Mouse (Mus musculus) limb, embryonic 13.5 days (tissue): Measurements from ENCODE around the gene Trex1. TPM values are rescaled to one million over a fixed set of nuclear protein-coding genes. Genes with fewer than 3 reads are reported as not detected.

Source experiments
- ATAC-seq: fragments of 200-750 bp; cut with Nextera tagmentation; 2 replicates; pipeline ENCODE4 v1.8.0; 2017; ENCODE audit warnings: low read depth, moderate number of reproducible peaks, moderate TSS enrichment; ENCODE audit not compliant: low FRiP score
- H3K27ac ChIP-seq: fragments of 300-500 bp; sonication (generic); 2 replicates; pipeline ENCODE4 v1.5.1; 2015; ENCODE audit warnings: inconsistent platforms, mild to moderate bottlenecking, moderate library complexity
- H3K27me3 ChIP-seq: fragments of 300-500 bp; sonication (generic); 2 replicates; pipeline ENCODE4 v1.6.1; 2015; ENCODE audit warnings: mild to moderate bottlenecking, inconsistent platforms
- H3K36me3 ChIP-seq: fragments of 300-500 bp; sonication (generic); 2 replicates; pipeline ENCODE4 v1.6.1; 2015; ENCODE audit warnings: inconsistent platforms, mild to moderate bottlenecking, moderate library complexity
- H3K4me1 ChIP-seq: fragments of 300-500 bp; sonication (generic); 2 replicates; pipeline ENCODE4 v1.6.1; 2015; ENCODE audit warnings: inconsistent platforms
- H3K4me2 ChIP-seq: fragments of 300-500 bp; sonication (generic); replicated peaks from 2 replicates; pipeline ENCODE4 v1.6.1; 2015; ENCODE audit warnings: inconsistent platforms, mild to moderate bottlenecking, moderate library complexity
- H3K4me3 ChIP-seq: fragments of 300-500 bp; sonication (generic); 2 replicates; pipeline ENCODE4 v1.5.1; 2015; ENCODE audit warnings: moderate library complexity, mild to moderate bottlenecking, inconsistent platforms
- H3K9ac ChIP-seq: fragments of 300-500 bp; sonication (generic); 2 replicates; pipeline ENCODE4 v1.6.1; 2015; ENCODE audit warnings: mild to moderate bottlenecking, inconsistent platforms
- H3K9me3 ChIP-seq: fragments of 300-500 bp; sonication (generic); 2 replicates; pipeline ENCODE4 v1.6.1; 2016; ENCODE audit warnings: inconsistent platforms
- WGBS: fragments of 180-500 bp; shearing (Covaris S2); methylation state at CpG from one replicate; pipeline ENCODE4 v1.1.7; 2015; 5-methylcytosine and 5-hydroxymethylcytosine counted together
- polyA plus RNA-seq: library from polyadenylated mRNA; unstranded; fragments of >200 nt; fragmentation: Nextera tagmentation; extraction: Ambion mirVana; gene quantifications from 2 replicates; pipeline ENCODE4 v1.2.1, GENCODE M21; 2015

Gene Trex1
- polyA plus RNA-seq, 1 experiment from 2014 or later, result 9.0 TPM

DNA sequence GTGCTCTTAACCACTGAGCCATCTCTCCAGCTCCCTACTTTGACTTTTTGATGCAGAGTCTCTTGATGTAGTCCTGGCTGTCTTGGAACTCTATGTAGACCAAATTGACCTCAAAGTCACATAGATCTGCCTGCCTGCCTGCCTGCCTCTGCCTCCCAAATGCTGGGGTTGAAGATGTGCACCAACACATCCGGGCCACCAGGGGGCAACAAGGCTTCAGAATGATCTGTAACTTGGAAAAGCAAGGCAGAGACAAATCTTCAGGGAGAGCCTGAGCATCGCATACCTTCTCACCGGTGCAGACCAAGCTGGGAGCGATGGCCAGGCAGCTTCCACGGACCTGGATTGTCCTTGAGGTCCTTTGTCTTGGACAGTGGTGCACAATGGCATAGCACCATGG, 13.2 kb downstream of the Trex1 start:
- Histone ChIP-seq H3K4me3 (no peak overlapping the region), H3K27me3 (no peaks in the 10 kb centered on the region), H3K4me1 (no peaks in the 10 kb centered on the region), H3K4me2 (no peak overlapping the region), H3K36me3 (peaks cover 26% of the 10 kb centered on the region), H3K9ac (no peak overlapping the region), H3K9me3 (no peaks in the 10 kb centered on the region), H3K27ac (no peak overlapping the region)
- ATAC-seq, result no peak
- 42% methylated on average over 5 of the region's 5 CpGs for WGBS

DNA sequence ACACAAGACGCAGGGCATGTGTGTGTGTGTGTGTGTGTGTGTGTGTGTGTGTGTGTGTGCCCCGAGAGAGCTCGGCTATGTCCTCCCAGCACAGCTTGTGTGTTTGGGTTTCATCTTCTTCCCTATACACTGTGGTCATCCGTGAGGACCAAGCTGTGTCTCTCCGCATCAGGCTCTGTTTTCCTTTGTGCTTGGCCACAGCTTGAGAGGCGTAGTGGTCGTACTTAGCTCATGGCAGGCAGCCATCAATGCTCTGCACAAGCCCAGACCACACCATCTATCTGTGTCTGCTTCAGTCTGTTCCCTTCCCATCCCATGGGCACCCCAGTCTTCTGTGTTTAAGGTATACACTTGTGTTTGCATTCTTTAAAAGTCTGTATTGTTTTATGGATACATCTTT, 18.2 kb downstream of the Trex1 start:
- peaks cover 2% of the 10 kb centered on the region for H3K36me3 ChIP-seq
- H3K27me3 ChIP-seq, result no peaks in the 10 kb centered on the region
- H3K9ac ChIP-seq, result no peak overlapping the region
- 82% methylated on average over 7 of the region's 7 CpGs for WGBS
- ATAC-seq, result no peak
- H3K27ac ChIP-seq, result no peak overlapping the region
- H3K4me3 ChIP-seq, result no peak overlapping the region
- peaks cover 31% of the 10 kb centered on the region for H3K4me1 ChIP-seq
- H3K9me3 ChIP-seq, result no peaks in the 10 kb centered on the region
- peak overlapping the region; percentile 27; the same call in 1 of the 2 replicates for H3K4me2 ChIP-seq

DNA sequence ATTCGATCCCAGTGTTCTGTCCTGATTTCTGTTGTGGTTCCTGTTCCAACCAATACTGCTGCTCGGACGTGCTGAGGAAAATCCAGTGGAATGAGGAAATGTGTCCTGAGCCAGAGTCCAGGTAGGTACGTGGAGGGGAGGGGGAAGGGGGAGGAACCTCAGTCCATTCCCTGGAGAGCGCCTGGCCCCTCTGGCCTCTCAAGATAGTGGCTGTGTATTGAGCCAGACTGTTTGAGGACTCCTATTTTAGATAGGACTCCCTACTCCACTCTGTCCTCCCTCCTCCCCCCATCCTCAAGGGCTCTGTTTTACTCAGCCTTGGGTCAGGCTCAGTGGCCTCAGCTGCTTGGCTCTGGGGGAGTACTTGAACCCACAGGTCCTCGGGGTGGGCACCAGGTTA, 18.6 kb downstream of the Trex1 start:
- 78% methylated on average over 6 of the region's 6 CpGs for WGBS
- Histone ChIP-seq H3K9me3 (no peaks in the 10 kb centered on the region), H3K4me2 (peak overlapping the region; percentile 27; the same call in 1 of the 2 replicates), H3K9ac (peak overlapping the region; percentile 50; the same call in 1 of the 2 replicates), H3K4me1 (peaks cover 31% of the 10 kb centered on the region), H3K27ac (no peak overlapping the region), H3K36me3 (peaks cover 2% of the 10 kb centered on the region; the same call in 1 of the 2 replicates), H3K4me3 (no peak overlapping the region), H3K27me3 (no peaks in the 10 kb centered on the region)
- no peak for ATAC-seq

DNA sequence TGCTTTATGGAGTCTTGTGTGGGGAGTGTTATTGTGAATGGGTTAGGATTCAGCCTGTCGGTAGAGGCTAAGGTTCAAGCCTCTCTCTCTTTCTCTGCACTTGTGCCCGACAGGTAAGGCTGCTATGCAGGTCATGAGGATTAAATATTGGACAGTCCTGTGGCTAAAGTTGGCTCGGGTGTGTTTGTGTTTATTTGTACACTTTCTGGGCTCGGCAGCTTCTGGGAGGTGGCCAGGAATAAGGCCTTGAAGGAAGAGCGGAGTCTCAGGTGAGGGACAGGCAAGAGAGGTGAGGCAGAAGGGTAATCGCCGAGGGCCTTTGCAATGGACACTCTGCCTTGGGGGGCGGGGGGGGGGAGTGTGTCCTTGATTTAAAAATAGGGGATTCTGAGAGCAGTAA, 19.3 kb downstream of the Trex1 start:
- H3K4me2 ChIP-seq, result peak overlapping the region; percentile 27; the same call in 1 of the 2 replicates
- no peak overlapping the region for H3K27ac ChIP-seq
- WGBS, result 87% methylated on average over 8 of the region's 8 CpGs
- no peaks in the 10 kb centered on the region for H3K27me3 ChIP-seq
- H3K36me3 ChIP-seq, result peaks cover 2% of the 10 kb centered on the region; the same call in 1 of the 2 replicates
- H3K4me3 ChIP-seq, result no peak overlapping the region
- H3K9me3 ChIP-seq, result no peaks in the 10 kb centered on the region
- H3K4me1 ChIP-seq, result peaks cover 31% of the 10 kb centered on the region
- ATAC-seq, result no peak
- peak overlapping the region; percentile 50; the same call in 1 of the 2 replicates for H3K9ac ChIP-seq

DNA sequence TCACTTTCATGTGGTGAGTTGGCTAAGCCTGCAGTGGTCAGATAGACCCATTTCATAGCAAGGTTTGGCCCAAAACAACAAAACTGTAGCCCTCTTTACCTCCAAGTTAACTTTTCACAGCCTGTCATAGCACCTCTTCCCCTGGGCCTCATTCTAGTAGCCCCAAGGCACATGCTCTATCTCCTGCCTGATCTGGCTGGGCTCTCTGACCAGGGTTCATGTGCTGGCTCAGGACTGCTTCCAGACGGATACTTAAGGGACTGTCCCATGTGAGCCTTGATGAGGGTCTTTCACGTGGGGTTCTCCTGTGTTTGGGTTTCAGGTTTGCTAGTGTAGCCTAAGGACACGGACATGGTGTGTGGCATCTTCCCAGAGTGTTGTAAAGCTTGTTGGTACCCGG, 19.9 kb downstream of the Trex1 start:
- no peaks in the 10 kb centered on the region for H3K9me3 ChIP-seq
- H3K9ac ChIP-seq, result no peak overlapping the region
- no peak overlapping the region for H3K27ac ChIP-seq
- peaks cover 2% of the 10 kb centered on the region; the same call in 1 of the 2 replicates for H3K36me3 ChIP-seq
- peaks cover 31% of the 10 kb centered on the region for H3K4me1 ChIP-seq
- no peaks in the 10 kb centered on the region for H3K27me3 ChIP-seq
- WGBS, result 76% methylated on average over 4 of the region's 4 CpGs
- no peak for ATAC-seq
- peak overlapping the region; percentile 79 for H3K4me2 ChIP-seq
- peak overlapping the region; percentile 63 for H3K4me3 ChIP-seq

DNA sequence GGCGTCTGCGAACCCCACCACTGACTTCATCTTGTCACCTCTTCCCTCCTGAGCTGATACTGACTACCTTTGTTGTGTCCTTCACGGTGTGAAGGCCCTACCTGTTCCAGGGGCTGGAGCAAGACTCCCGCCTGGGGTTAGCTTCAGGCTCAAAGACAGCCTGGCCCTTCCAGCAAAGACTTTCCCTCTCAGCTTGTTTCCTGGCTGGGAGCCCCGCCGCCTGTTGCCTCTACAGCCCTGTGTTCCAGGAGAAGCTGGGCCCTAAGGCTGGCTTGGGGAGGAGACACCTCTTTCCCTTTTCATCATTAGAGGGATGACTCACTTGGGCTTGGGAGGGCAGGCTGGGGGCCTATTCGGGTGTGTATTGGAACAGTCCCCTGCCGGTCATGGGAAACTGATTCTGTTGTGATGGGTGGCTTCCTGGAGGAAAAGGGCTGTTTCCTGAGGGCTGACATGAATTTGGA, 20.6 kb downstream of the Trex1 start:
- H3K36me3 ChIP-seq, result 0 out of 2 replicates have a peak, but pooled peaks cover 2% of the 10 kb centered on the region
- H3K4me1 ChIP-seq, result peaks cover 31% of the 10 kb centered on the region
- H3K4me2 ChIP-seq, result peak overlapping the region; percentile 79
- no peak for ATAC-seq
- H3K27ac ChIP-seq, result peak overlapping the region; percentile 39
- H3K9me3 ChIP-seq, result no peaks in the 10 kb centered on the region
- no peaks in the 10 kb centered on the region for H3K27me3 ChIP-seq
- WGBS, result 19% methylated on average over 8 of the region's 8 CpGs
- peak overlapping the region; percentile 63 for H3K4me3 ChIP-seq
- H3K9ac ChIP-seq, result peak overlapping the region; percentile 79

DNA sequence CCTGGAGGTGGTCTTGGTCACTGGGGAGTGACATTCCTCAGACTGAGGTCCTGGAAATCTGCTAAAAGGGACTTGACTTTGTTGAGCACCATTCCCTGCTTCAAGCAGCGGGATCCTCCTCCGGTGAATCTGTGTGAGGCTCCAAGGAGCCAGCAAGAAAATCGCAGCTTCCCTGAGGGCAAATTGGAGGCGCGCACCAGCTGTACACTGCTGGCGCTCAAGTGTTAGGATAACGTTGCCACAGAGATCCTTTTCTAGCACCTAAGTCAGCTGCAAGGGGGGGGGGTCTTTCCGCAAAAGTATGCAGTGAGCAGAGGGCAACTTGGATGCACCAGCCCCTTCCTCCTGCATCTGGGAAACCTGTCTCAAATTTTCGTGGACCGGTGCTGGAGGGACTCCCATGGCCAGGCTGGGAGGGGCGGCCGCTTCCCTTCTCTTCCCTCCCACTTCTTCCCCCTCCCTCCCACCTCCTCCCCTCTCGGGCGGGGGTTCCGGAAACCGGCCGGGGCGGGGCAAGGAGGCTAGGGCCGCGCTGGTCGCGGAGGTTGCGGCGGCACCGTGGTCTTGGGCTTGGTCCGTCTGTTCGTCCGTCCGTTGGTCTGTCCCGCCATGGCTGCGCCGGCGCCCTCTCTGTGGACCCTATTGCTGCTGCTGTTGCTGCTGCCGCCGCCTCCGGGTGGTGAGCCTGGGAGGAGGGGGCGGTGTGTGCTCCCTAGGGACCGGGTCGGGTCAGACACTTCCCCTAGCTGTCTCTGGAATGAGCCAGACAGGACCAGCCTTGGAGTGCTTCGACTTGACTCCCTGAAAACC, 21.2 kb downstream of the Trex1 start, which contains the start of gene Shisa5:
Shisa5 (plus strand) TSS at position 480 of the 810 bp plus-strand sequence.
- Histone ChIP-seq H3K36me3 (no peaks in the 10 kb centered on the region), H3K4me2 (peak within 1 kb of the TSS; percentile 79), H3K27ac (peak within 1 kb of the TSS; percentile 39), H3K9ac (peak within 1 kb of the TSS; percentile 79), H3K4me1 (peaks cover 31% of the 10 kb centered on the region), H3K4me3 (peak within 1 kb of the TSS; percentile 63), H3K9me3 (no peaks in the 10 kb centered on the region), H3K27me3 (no peaks in the 10 kb centered on the region)
- under 1% methylated on average over 34 of the region's 40 CpGs for WGBS
- peak; percentile 91 for ATAC-seq

DNA sequence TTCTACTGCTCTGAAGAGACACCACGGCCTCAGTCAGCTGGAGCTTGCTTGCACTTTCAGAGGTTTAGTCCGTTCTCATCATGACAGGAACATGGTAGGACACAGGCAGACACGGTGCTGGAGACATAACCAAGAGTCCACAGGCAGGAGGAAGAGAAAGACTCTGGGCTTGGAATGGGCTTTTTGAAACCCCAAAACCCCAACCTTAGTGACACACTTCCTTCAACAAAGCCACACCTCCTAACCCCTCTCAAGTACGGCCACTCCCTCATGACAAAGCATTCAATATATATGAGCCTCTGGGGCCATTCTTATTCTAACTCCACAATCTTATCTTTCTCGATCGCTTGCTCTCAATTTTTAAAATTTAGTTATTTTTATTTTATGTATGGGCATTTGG, 27.1 kb downstream of the Trex1 start:
- WGBS, result 89% methylated on average over 6 of the region's 6 CpGs
- H3K9me3 ChIP-seq, result no peaks in the 10 kb centered on the region

DNA sequence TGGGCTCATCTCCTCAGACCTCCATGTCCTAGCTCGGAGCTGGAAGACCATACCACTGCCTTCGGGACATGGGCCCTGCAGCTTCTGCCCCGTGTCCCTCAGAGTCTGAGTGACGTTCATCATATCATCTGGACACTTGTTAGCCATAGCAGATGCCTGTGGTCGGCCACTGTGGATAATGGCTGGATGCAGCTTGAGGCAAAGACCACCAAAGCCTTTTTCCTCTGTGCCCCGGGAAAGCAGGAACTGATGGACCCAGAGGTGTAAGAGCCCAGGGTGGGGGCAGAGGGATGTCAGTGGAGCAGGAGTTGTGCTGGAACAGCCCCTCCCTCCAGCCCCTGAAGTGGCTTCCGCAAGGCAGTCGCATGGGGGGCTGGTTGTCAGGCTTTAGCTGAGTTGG, 27.8 kb downstream of the Trex1 start:
- Histone ChIP-seq H3K4me1 (no peaks in the 10 kb centered on the region), H3K9me3 (no peaks in the 10 kb centered on the region), H3K36me3 (peaks cover 14% of the 10 kb centered on the region), H3K4me3 (no peak overlapping the region), H3K27ac (no peak overlapping the region), H3K9ac (no peak overlapping the region), H3K27me3 (no peaks in the 10 kb centered on the region), H3K4me2 (no peak overlapping the region)
- no peak for ATAC-seq
- 83% methylated on average over 8 of the region's 8 CpGs for WGBS

More for the DNA sequence above, 27.1 kb downstream of the Trex1 start:
- Histone ChIP-seq H3K27ac (no peak overlapping the region), H3K36me3 (peaks cover 12% of the 10 kb centered on the region), H3K4me2 (no peak overlapping the region), H3K27me3 (no peaks in the 10 kb centered on the region), H3K9ac (no peak overlapping the region), H3K4me1 (no peaks in the 10 kb centered on the region), H3K4me3 (no peak overlapping the region)
- ATAC-seq, result no peak

DNA sequence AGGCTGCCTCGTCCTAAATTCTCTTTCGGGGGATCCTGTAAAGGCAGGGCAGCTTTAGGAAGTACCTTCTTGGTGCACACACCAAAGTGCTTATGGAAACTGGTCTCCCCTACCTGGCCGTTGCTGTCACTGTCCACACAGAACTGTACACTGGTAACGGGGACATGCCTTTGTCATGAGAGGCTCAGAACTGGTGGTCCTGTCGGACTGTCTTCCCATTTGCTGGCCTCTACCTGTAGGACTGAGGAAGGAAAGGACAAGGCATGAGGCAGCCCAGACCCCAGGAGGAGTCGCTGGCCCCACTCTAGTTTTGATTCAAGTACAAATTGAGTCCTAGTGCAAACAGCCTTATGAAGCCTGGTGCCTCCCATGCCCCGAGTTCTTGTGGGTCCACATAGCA, 28.5 kb downstream of the Trex1 start:
- Histone ChIP-seq H3K4me2 (no peak overlapping the region), H3K9me3 (no peaks in the 10 kb centered on the region), H3K36me3 (peaks cover 17% of the 10 kb centered on the region), H3K4me3 (no peak overlapping the region), H3K27me3 (no peaks in the 10 kb centered on the region), H3K4me1 (no peaks in the 10 kb centered on the region), H3K27ac (no peak overlapping the region), H3K9ac (no peak overlapping the region)
- no peak for ATAC-seq
- 92% methylated on average over 7 of the region's 7 CpGs for WGBS

DNA sequence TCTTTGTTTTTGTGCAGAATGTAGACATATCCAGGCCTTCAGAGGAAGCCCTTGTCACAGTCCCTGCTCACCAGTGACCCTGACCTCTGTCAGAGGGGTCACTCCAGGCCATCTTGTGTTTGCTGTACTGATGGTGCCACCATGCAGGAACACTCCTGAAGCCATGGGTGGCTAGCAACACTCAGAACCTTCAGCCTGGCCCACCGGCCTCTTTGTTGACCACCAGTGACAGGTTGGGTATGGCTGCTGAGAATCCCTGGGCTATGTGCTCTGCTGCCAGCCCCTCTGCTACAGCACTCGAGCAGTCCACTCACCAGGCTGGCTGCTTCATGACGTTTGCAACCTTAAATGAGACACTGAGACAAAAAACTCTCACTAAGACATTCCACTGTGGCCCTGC, 29.2 kb downstream of the Trex1 start:
- Histone ChIP-seq H3K4me3 (no peak overlapping the region), H3K9me3 (no peaks in the 10 kb centered on the region), H3K36me3 (peaks cover 23% of the 10 kb centered on the region), H3K27me3 (no peaks in the 10 kb centered on the region), H3K27ac (no peak overlapping the region), H3K9ac (no peak overlapping the region), H3K4me1 (no peaks in the 10 kb centered on the region), H3K4me2 (no peak overlapping the region)
- no peak for ATAC-seq
- WGBS, result 67% methylated on average over 3 of the region's 3 CpGs

DNA sequence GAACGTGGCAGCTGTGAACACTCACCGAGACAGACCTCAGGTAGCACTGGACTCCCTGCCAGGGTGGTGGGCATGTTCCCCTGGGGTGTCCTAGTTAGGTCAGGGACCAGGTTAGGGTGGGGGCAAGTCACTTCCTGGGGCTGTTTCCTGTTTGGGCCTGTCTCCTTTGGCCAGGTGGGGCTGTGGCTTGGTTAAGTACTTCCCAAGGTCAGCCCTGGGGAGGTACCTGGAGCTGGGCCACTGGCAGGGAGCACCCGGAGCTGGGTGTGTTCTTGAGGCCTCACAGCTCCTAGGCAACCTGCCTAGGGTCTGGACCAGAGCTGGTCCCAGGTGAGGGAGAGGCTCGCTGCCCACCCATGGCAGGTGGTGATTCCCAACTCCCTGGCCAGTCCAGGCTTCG, 30.6 kb downstream of the Trex1 start:
- Histone ChIP-seq H3K27ac (no peak overlapping the region), H3K9me3 (no peaks in the 10 kb centered on the region), H3K4me1 (no peaks in the 10 kb centered on the region), H3K9ac (no peak overlapping the region), H3K4me2 (no peak overlapping the region), H3K27me3 (no peaks in the 10 kb centered on the region), H3K4me3 (no peak overlapping the region), H3K36me3 (peaks cover 29% of the 10 kb centered on the region)
- WGBS, result 80% methylated on average over 5 of the region's 5 CpGs
- no peak for ATAC-seq
